Mouse (Mus musculus) midbrain, embryonic 11.5 days (tissue): ENCODE data around the gene Car3. TPM values are rescaled to one million over a fixed set of nuclear protein-coding genes. Genes with fewer than 3 reads are reported as not detected.

Experiments used
- ATAC-seq: fragments of 200-750 bp; cut with Nextera tagmentation; 2 replicates; pipeline ENCODE4 v1.8.0; 2017; ENCODE audit warnings: moderate TSS enrichment, moderate library complexity; ENCODE audit not compliant: low FRiP score
- DNase-seq: peaks from one replicate; pipeline ENCODE4 v3.0.0; 2015; ENCODE audit warnings: low spot score; ENCODE audit errors: missing footprints
- H3K27ac ChIP-seq: fragments of 300-500 bp; sonication (generic); 2 replicates; pipeline ENCODE4 v1.5.1; 2014; ENCODE audit warnings: low read depth, low read length
- H3K27me3 ChIP-seq: fragments of 300-500 bp; sonication (generic); 2 replicates; pipeline ENCODE4 v1.6.1; 2014; ENCODE audit warnings: mild to moderate bottlenecking, low read length, moderate library complexity, mixed read lengths; ENCODE audit not compliant: control insufficient read depth, insufficient read depth
- H3K36me3 ChIP-seq: fragments of 300-500 bp; sonication (generic); 2 replicates; pipeline ENCODE4 v1.6.1; 2014; ENCODE audit warnings: mild to moderate bottlenecking, low read length, moderate library complexity, mixed read lengths; ENCODE audit not compliant: control insufficient read depth, insufficient read depth
- H3K4me1 ChIP-seq: fragments of 300-500 bp; sonication (generic); 2 replicates; pipeline ENCODE4 v1.6.1; 2014; ENCODE audit warnings: low read length; ENCODE audit not compliant: control insufficient read depth, insufficient read depth
- H3K4me2 ChIP-seq: fragments of 300-500 bp; sonication (generic); 2 replicates; pipeline ENCODE4 v1.6.1; 2014; ENCODE audit warnings: mild to moderate bottlenecking, moderate library complexity
- H3K4me3 ChIP-seq: fragments of 300-500 bp; sonication (generic); 2 replicates; pipeline ENCODE4 v1.5.1; 2014; ENCODE audit warnings: low read depth, low read length
- H3K9ac ChIP-seq: fragments of 300-500 bp; sonication (generic); 2 replicates; pipeline ENCODE4 v1.6.1; 2014; ENCODE audit warnings: low read length
- H3K9me3 ChIP-seq: fragments of 300-500 bp; sonication (generic); 2 replicates; pipeline ENCODE4 v1.6.1; 2016; ENCODE audit warnings: low read length; ENCODE audit not compliant: control insufficient read depth
- whole genome bisulfite sequencing: fragments of 180-500 bp; shearing (Covaris S2); extraction: QIAGEN DNeasy Blood & Tissue Kit; methylation state at CpG from one replicate; pipeline ENCODE4 v1.1.7; 2014; 5-methylcytosine and 5-hydroxymethylcytosine counted together
- polyA plus RNA-seq: library from polyadenylated mRNA; unstranded; fragments of >200 nt; fragmentation: Nextera tagmentation; extraction: Ambion mirVana; gene quantifications from 2 replicates; pipeline ENCODE4 v1.2.1, GENCODE M21; 2014

Car3 gene
- polyA plus RNA-seq, 1 experiment from 2014 or later, result 3.9 TPM

- Histone ChIP-seq H3K36me3 (no peaks in the 10 kb centered on the region), H3K27ac (no peak overlapping the region), H3K27me3 (no peaks in the 10 kb centered on the region), H3K9ac (no peak overlapping the region), H3K4me1 (no peaks in the 10 kb centered on the region), H3K4me2 (no peak overlapping the region), H3K9me3 (no peaks in the 10 kb centered on the region), H3K4me3 (no peak overlapping the region)
- DNase-seq (peak; percentile 53), ATAC-seq (no peak)
- WGBS, result 88% methylated on average over 4 of the region's 4 CpGs
Measured at GRCm38 (mm10) chr3:14911992-14912582, 48.8 kb downstream of the Car3 start.

- H3K4me3 ChIP-seq, result no peak overlapping the region
- no peak overlapping the region for H3K27ac ChIP-seq
- no peaks in the 10 kb centered on the region for H3K4me1 ChIP-seq
- H3K9ac ChIP-seq, result no peak overlapping the region
- H3K36me3 ChIP-seq, result no peaks in the 10 kb centered on the region
- H3K27me3 ChIP-seq, result no peaks in the 10 kb centered on the region
- ATAC-seq (no peak), DNase-seq (no peak)
- 86% methylated on average over 4 of the region's 4 CpGs for WGBS
- H3K4me2 ChIP-seq, result no peak overlapping the region
- no peaks in the 10 kb centered on the region for H3K9me3 ChIP-seq
Measured at GRCm38 (mm10) chr3:14913774-14914173, 50.5 kb downstream of the Car3 start.

DNA sequence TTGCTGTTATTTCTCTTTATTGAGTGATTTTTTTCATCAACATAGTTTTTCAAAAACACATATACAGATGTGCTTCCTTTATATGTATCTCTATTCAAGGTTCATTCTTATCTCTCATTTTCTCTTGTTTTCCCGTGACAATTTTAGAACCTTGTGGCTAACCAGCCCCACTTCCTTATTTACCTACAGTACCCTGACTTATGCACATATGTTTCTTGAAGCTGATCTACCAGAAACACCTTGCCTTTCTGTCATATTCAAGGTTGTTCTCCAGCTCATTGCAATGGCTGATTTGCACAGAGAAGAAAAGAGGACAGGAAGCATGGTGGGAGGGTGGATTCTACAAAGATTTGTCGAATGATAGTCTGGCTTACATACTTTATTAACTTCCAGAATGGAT lies 52.0 kb downstream of the Car3 start:
- no peak overlapping the region for H3K4me2 ChIP-seq
- no peaks in the 10 kb centered on the region for H3K27me3 ChIP-seq
- no peak for DNase-seq
- no peak for ATAC-seq
- no peak overlapping the region for H3K9ac ChIP-seq
- 93% methylated on average over 2 of the region's 2 CpGs for WGBS
- H3K4me1 ChIP-seq, result no peaks in the 10 kb centered on the region
- no peak overlapping the region for H3K27ac ChIP-seq
- H3K9me3 ChIP-seq, result no peaks in the 10 kb centered on the region
- no peaks in the 10 kb centered on the region for H3K36me3 ChIP-seq
- no peak overlapping the region for H3K4me3 ChIP-seq

DNA sequence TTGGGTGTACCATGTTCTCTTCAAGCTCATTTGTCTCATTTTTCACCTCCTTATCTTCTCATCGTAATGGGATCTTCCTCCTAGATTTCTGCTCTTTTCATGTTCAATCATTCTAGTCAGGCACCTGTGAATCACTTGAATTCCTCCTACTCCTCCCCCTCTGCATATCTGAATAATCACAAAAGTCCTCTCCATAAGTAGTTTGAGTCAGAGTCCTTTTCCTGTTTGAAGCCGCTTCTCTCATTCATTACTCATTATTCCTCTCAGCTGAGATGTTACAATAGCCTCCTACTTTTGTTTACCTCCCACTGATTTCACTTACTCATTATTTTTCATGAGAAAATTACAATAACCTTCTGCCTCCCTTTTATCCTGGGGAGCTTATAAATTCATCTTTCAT lies 53.9 kb downstream of the Car3 start:
- Histone ChIP-seq H3K36me3 (no peaks in the 10 kb centered on the region), H3K9ac (no peak overlapping the region), H3K9me3 (no peaks in the 10 kb centered on the region), H3K27ac (no peak overlapping the region), H3K4me1 (no peaks in the 10 kb centered on the region), H3K4me3 (no peak overlapping the region), H3K4me2 (no peak overlapping the region), H3K27me3 (no peaks in the 10 kb centered on the region)
- WGBS, result 52% methylated on average over 2 of the region's 2 CpGs
- ATAC-seq (no peak), DNase-seq (no peak)

Other genes starting within 250 kb of the Car3 start
- gene Car13, start 221.8 kb upstream of the Car3 start, polyA plus RNA-seq, result 2.9 and 3.4 TPM in 2 replicates
- 0.14 TPM in 1 of 2 replicates, not detected in the other for gene Car1, start 55.1 kb upstream of the Car3 start, polyA plus RNA-seq
- 108 and 118 TPM in 2 replicates for gene Car2, start 22.8 kb downstream of the Car3 start, polyA plus RNA-seq